In the genomic region with DNA sequence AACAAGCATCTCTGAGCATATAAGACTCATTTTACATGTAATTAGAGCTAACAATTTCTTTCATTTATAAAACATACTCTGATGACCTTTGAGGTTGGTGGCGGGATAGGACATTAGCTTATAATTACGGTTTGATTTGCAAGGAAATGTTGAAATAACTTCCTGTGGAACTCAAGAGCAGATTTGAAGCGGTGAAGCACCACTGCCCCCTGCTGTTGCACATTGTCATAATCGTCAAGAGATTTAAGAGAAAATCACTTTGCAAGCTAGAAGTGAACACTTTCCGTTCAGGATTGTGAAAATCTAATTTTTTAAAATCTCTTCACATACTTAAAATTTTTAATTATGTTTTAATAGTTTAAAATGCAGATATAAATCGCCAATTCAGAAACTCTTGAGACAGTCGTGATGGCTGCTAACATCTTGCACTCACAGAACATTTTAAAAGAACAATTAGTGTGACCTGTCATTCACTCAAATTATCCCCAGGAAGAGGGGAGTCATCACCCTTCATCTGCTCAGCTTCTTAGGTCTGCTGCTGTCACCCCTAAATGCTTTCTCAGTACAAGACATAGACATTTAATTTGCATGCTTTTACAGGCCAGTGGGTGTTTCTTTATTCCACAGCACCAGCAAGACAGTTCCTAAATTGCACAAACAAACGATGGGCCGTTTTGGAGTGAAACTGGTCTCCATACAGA, we compare ENCODE assay signal across 8 mouse cellular contexts.
A peak's percentile ranks its signal among the peaks of the same experiment; 100 is the strongest.
DNase-seq lines count a peak whose midpoint lies in the region; ATAC-seq and TF ChIP-seq lines count a peak whose summit lies in the region.

No protein-coding gene starts in this region.

- H3K4me2 ChIP-seq in heart, embryonic 11.5 days: no peak overlapping the region
- H3K4me2 ChIP-seq in midbrain, embryonic 14.5 days (ENCODE audit: low read length): no peak overlapping the region

- no peak for ATAC-seq in heart, embryonic 11.5 days (replicated peaks; ENCODE audit: insufficient number of reproducible peaks, low FRiP score, low TSS enrichment)
- ATAC-seq in midbrain, embryonic 14.5 days (ENCODE audit: low FRiP score, low TSS enrichment): no peak

- no peak overlapping the region for H3K4me3 ChIP-seq in heart, embryonic 11.5 days (ENCODE audit: low read depth, low read length)
- H3K4me3 ChIP-seq in ES-E14 (ENCODE audit: insufficient read depth in 1 of 2, low read depth in 1 of 2, low read length in 2 of 2, poor library complexity in 1 of 2, severe bottlenecking in 1 of 2): no peak overlapping the region
- H3K4me3 ChIP-seq in midbrain, embryonic 14.5 days (replicated peaks; ENCODE audit: low read depth, low read length): no peak overlapping the region

- no peaks in the 10 kb centered on the region for H3K4me1 ChIP-seq in heart, embryonic 11.5 days (ENCODE audit: control insufficient read depth, insufficient read depth, low read length)
- no peaks in the 10 kb centered on the region for H3K4me1 ChIP-seq in ES-E14 (ENCODE audit: control insufficient read depth in 2 of 2, insufficient read depth in 2 of 2, low read length in 2 of 2, poor library complexity in 1 of 2)
- no peaks in the 10 kb centered on the region for H3K4me1 ChIP-seq in midbrain, embryonic 14.5 days (ENCODE audit: control insufficient read depth, insufficient read depth, low read length)

- H3K9me3 ChIP-seq in heart, embryonic 11.5 days (replicated peaks; ENCODE audit: control insufficient read depth, low read length): no peaks in the 10 kb centered on the region
- no peaks in the 10 kb centered on the region for H3K9me3 ChIP-seq in ES-E14 (ENCODE audit: control insufficient read depth, insufficient read depth, low read depth, low read length)
- H3K9me3 ChIP-seq in midbrain, embryonic 14.5 days (ENCODE audit: control insufficient read depth, low read length): no peaks in the 10 kb centered on the region

- H3K27me3 ChIP-seq in heart, embryonic 11.5 days (ENCODE audit: control insufficient read depth, insufficient read depth, low read length): no peaks in the 10 kb centered on the region
- no peaks in the 10 kb centered on the region for H3K27me3 ChIP-seq in midbrain, embryonic 14.5 days (ENCODE audit: control insufficient read depth, insufficient read depth, low read length)

- 26% methylated on average over 9 of the region's 9 CpGs for WGBS in heart, embryonic 11.5 days (ENCODE audit: insufficient replicate concordance)
- 38% methylated on average over 9 of the region's 9 CpGs for WGBS in midbrain, embryonic 14.5 days

- in situ Hi-C loops in ES-E14 (cut with MboI; ENCODE audit: low sequenced_read_pairs in 2 of 2, unreplicated experiment in 2 of 2): no loop called here

- H3K36me3 ChIP-seq in heart, embryonic 11.5 days (ENCODE audit: control insufficient read depth, insufficient read depth, low read length): no peaks in the 10 kb centered on the region
- H3K36me3 ChIP-seq in ES-E14 (ENCODE audit: control insufficient read depth, insufficient read depth, low read length, poor library complexity, severe bottlenecking): no peaks in the 10 kb centered on the region
- H3K36me3 ChIP-seq in midbrain, embryonic 14.5 days (ENCODE audit: control insufficient read depth, insufficient read depth, low read length): no peaks in the 10 kb centered on the region

- no peak overlapping the region for H3K9ac ChIP-seq in heart, embryonic 11.5 days (ENCODE audit: low read depth, low read length)
- no peak overlapping the region for H3K9ac ChIP-seq in ES-E14 (ENCODE audit: insufficient read depth, low read depth, low read length, poor library complexity, severe bottlenecking)
- H3K9ac ChIP-seq in midbrain, embryonic 14.5 days (replicated peaks; ENCODE audit: low read length): no peak overlapping the region

- no peak overlapping the region for H3K27ac ChIP-seq in heart, embryonic 11.5 days (ENCODE audit: low read depth, low read length)
- H3K27ac ChIP-seq in ES-E14 (ENCODE audit: insufficient read depth, low read depth, low read length, poor library complexity, severe bottlenecking): no peak overlapping the region
- H3K27ac ChIP-seq in midbrain, embryonic 14.5 days (replicated peaks; ENCODE audit: low read depth, low read length): no peak overlapping the region

- peak; percentile 33 to 81 for DNase-seq in heart, adult 18-20 months
- DNase-seq in ES-E14 (ENCODE audit: low read depth, low spot score): peak; percentile 40
- peak; percentile 41 to 45 for DNase-seq in cerebellum, postnatal 36 days
- DNase-seq in gastrocnemius, postnatal 4 days (ENCODE audit: low spot score in 2 of 2): peak; percentile 34 to 67
- DNase-seq in layer of hippocampus, postnatal 14 days (ENCODE audit: low spot score in 2 of 2): peak; percentile 55 to 77
- peak; percentile 94 for DNase-seq in midbrain, embryonic 14.5 days
- peak; percentile 46 to 59 for DNase-seq in urinary bladder, postnatal 36 days (ENCODE audit: low spot score in 2 of 2)

TF ChIP-seq in ES-E14, 5 proteins besides CTCF, POLR2A, EP300 and RAD21:
- no peak for TF ChIP-seq MAFK (IDR thresholded peaks at IDR 0.05; ENCODE audit: insufficient read depth, low read depth, low read length)
- TF ChIP-seq ZC3H11A (IDR thresholded peaks at IDR 0.05; ENCODE audit: borderline replicate concordance, low read depth, low read length): peak; percentile 68; the same call in 1 of the 2 replicates
- no peak for TF ChIP-seq HCFC1 (IDR thresholded peaks at IDR 0.05; ENCODE audit: borderline replicate concordance, insufficient read depth, low read length)

Comparison
In these comparisons a context has a peak if more than half of its experiments do, and no peak if none do; other contexts are left out.
1. DNase-seq: peak in every context shown above with its lines; median percentile 94 in midbrain, embryonic 14.5 days; 66 in layer of hippocampus, postnatal 14 days; 57 in heart, adult 18-20 months; 52 in urinary bladder, postnatal 36 days; 50 in gastrocnemius, postnatal 4 days; 43 in cerebellum, postnatal 36 days; 40 in ES-E14.